Mouse (Mus musculus) thymus, adult 2 months (tissue): ENCODE results near the gene Olfr716. TPM values are rescaled to one million over a fixed set of nuclear protein-coding genes. Genes with fewer than 3 reads are reported as not detected.
"Not testable (repeated sequence)": the region's sequence is repeated elsewhere in the genome, so short reads cannot be mapped to it uniquely, and the experiment has no call there.

Source experiments
- DNase-seq: peaks from one replicate; pipeline ENCODE4 v3.0.0; 2021
- H3K27ac ChIP-seq: fragments of 200-500 bp; 2 replicates; pipeline ENCODE4 v1.5.1; 2012; ENCODE audit warnings: low read length, control low read depth; ENCODE audit not compliant: control insufficient read depth, insufficient read depth
- H3K27me3 ChIP-seq: fragments of 200-500 bp; 2 replicates; pipeline ENCODE4 v1.6.1; 2012; ENCODE audit warnings: mild to moderate bottlenecking, low read length, moderate library complexity, mixed read lengths; ENCODE audit not compliant: control insufficient read depth, insufficient read depth
- H3K36me3 ChIP-seq: fragments of 200-500 bp; 2 replicates; pipeline ENCODE4 v1.6.1; 2012; ENCODE audit warnings: mild to moderate bottlenecking, low read length, moderate library complexity; ENCODE audit not compliant: control insufficient read depth, insufficient read depth
- H3K4me1 ChIP-seq: fragments of 200-500 bp; replicated peaks from 2 replicates; pipeline ENCODE4 v1.6.1; 2012; ENCODE audit warnings: low read length; ENCODE audit not compliant: control insufficient read depth, insufficient read depth
- H3K4me3 ChIP-seq: fragments of 200-500 bp; 2 replicates; pipeline ENCODE4 v1.5.1; 2012; ENCODE audit warnings: mild to moderate bottlenecking, low read length, control low read depth, moderate library complexity; ENCODE audit not compliant: control insufficient read depth, insufficient read depth
- CTCF ChIP-seq: fragments of 200-500 bp; IDR thresholded peaks from 2 replicates; pipeline ENCODE4 v1.5.1; 2012; ENCODE audit warnings: mild to moderate bottlenecking, control low read depth, low read length, moderate library complexity, borderline replicate concordance; ENCODE audit not compliant: control insufficient read depth, poor library complexity, insufficient read depth; ENCODE audit errors: extremely low read depth
- POLR2A ChIP-seq: fragments of 200-500 bp; IDR thresholded peaks from 2 replicates; pipeline ENCODE4 v1.6.1; 2012; ENCODE audit warnings: mild to moderate bottlenecking, low read length, control low read depth, moderate library complexity; ENCODE audit not compliant: control insufficient read depth, poor library complexity, insufficient read depth; ENCODE audit errors: extremely low read depth
- WGBS: fragments of 180-500 bp; shearing (Covaris S2); methylation state at CpG from one replicate; pipeline ENCODE4 v1.1.7; 2018; 5-methylcytosine and 5-hydroxymethylcytosine counted together
- polyA plus RNA-seq: library from polyadenylated mRNA; depleted of rRNA; stranded (reverse); fragments of >200 nt; gene quantifications from 2 replicates; pipeline ENCODE4 v1.2.3, GENCODE M21; 2012; rRNA removed

Olfr716 gene
- polyA plus RNA-seq, result not detected in 2 replicates

DNA sequence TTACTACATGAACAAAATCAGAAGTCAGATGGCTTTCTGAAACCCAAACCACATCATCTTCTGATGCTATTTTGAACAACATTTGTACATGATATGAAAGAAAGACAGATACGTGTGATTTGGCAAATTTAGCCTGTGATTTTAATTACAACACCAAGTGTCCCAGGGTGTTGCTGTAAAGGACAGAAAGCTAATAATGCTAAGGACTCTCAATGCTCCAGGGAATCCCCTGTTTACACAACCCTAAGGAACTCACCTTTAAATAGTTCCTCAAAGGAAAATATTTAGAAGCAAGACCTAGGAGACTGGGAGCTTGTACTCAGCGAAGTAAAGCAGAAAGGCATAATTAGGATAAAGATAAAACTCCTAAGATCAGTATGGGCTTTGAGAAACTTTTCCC lies at the start of gene Olfr716:
Olfr716 (plus strand) TSS at position 301 of the 400 bp plus-strand sequence.
- not testable (repeated sequence) for H3K36me3 ChIP-seq, H3K4me3 ChIP-seq, DNase-seq, H3K4me1 ChIP-seq, H3K27ac ChIP-seq, H3K27me3 ChIP-seq
- 81% methylated on average over 2 of the region's 2 CpGs for WGBS

DNA sequence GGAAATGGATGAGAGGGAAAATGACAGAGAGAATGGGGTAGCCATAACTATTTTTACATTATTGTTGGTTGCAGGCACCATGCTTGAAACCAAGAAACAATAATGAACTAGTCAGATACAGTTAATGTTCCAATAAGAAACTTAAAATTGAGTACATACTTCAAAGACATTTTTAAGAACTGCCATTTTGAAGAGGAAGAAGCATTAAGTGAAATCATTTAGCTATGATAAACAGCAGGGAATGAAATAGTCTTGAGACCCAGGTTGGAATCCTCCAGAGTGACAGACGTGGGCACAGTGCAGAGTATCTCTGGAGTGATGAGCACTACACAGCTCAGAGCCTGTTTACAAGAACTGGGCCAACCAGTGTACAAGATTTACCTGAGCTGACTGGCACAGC lies 45.2 kb upstream of the Olfr716 start, which contains the start of gene Olfr17:
Olfr17 (plus strand) TSS at position 301 of the 400 bp plus-strand sequence.
- no peak for TF ChIP-seq POLR2A
- no peak for TF ChIP-seq CTCF
- H3K36me3 ChIP-seq, result no peaks in the 10 kb centered on the region
- H3K27me3 ChIP-seq, result no peaks in the 10 kb centered on the region
- no peak within 1 kb of the TSS for H3K4me3 ChIP-seq
- no peaks in the 10 kb centered on the region for H3K4me1 ChIP-seq
- WGBS, result 49% methylated on average over 1 of the region's 1 CpGs
- no peak within 1 kb of the TSS for H3K27ac ChIP-seq
- DNase-seq, result no peak

- not testable (repeated sequence) for H3K4me1 ChIP-seq, H3K4me3 ChIP-seq, DNase-seq, H3K36me3 ChIP-seq, H3K27me3 ChIP-seq, H3K27ac ChIP-seq
- 94% methylated on average over 2 of the region's 2 CpGs for WGBS
Observed at GRCm38 (mm10) chr7:107110269-107110668, 27.9 kb upstream of the Olfr716 start, which contains the start of gene Olfr715b. Olfr715b (minus strand) TSS chr7:107110369.

DNA sequence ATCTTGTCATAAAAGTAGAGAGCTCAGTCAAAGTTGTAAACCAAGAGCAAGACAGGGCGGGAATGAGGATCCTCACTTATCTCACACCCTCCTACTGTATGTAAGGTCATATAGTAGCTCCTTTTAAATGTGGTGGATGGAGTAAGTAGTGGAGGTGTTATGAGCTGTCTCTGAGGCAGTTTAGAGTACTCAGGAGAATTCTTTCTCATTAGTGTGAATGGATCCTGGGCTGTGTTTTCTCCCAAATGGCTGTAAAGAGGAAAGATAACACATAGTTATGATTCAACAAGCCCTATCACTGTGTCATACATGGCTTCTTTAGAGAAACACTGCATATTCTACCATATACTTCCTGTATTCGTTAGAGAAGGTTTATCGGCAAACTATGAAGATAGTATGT lies 7.1 kb upstream of the Olfr716 start, which contains the start of gene Olfr715:
Olfr715 (minus strand) TSS at position 101 of the 400 bp plus-strand sequence.
- 84% methylated on average over 3 of the region's 3 CpGs for WGBS
- not testable (repeated sequence) for H3K4me1 ChIP-seq, H3K4me3 ChIP-seq, H3K27ac ChIP-seq, H3K36me3 ChIP-seq, DNase-seq, H3K27me3 ChIP-seq

DNA sequence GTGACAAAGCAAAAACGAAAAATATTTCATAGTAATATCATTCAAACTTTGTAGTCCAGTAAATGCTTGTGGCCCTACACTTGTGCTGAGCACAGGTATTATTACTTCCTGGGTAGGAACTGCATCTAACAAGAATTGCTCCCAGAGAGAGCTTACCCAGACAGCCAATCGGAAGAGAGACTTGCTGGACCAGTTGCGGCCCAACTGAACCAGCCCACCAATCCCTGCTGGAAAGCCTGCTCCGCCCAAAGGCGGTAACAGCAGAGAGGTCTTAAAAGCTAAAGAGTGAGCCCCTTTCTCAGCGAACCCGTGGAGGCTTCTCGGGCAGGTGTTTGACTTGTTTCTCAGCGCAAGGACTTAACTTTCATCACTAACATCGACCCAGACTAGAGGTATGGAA lies 28.6 kb downstream of the Olfr716 start, which contains the start of gene Nlrp14:
Nlrp14 (plus strand) TSS at position 301 of the 400 bp plus-strand sequence.
- H3K36me3 ChIP-seq, result no peaks in the 10 kb centered on the region
- H3K27ac ChIP-seq, result no peak within 1 kb of the TSS
- no peak for DNase-seq
- 89% methylated on average over 10 of the region's 10 CpGs for WGBS
- TF ChIP-seq CTCF (no peak), POLR2A (no peak)
- H3K27me3 ChIP-seq, result no peaks in the 10 kb centered on the region
- H3K4me3 ChIP-seq, result no peak within 1 kb of the TSS
- H3K4me1 ChIP-seq, result no peaks in the 10 kb centered on the region

DNA sequence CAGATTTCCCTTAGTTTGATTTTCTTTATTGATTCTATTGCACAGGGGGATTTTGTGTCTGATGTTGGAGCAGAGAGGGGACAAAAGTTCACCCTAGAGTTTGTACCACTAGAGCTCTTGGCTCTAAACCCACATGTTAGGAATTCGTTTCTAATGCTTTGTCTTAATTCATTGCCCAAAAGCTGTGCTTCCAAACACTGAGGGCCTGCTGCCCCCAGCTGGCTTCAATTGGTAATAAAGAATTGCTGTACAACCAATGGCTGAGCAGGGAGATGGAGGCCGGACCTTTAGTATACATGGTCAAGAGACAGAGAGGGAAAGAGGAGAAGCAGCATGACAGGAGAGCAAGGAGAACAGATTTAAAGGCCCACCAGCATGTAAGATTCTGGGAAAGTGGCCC lies 42.3 kb downstream of the Olfr716 start:
- TF ChIP-seq POLR2A, result no peak
- no peak for TF ChIP-seq CTCF
- Histone ChIP-seq H3K4me3 (no peak overlapping the region), H3K4me1 (no peaks in the 10 kb centered on the region), H3K27me3 (no peaks in the 10 kb centered on the region), H3K27ac (no peak overlapping the region), H3K36me3 (no peaks in the 10 kb centered on the region)
- DNase-seq, result no peak
- WGBS, result 53% methylated on average over 2 of the region's 2 CpGs

Other genes with a start within 250 kb of the Olfr716 start
- not detected in 2 replicates for gene Olfr707, start 237.1 kb upstream of the Olfr716 start, polyA plus RNA-seq
- not detected in 2 replicates for gene Olfr1532-ps1, start 230.3 kb upstream of the Olfr716 start, polyA plus RNA-seq
- gene Olfr709-ps1, start 206.1 kb upstream of the Olfr716 start, polyA plus RNA-seq, result not detected in 2 replicates
- not detected in 2 replicates for gene Olfr710, start 190.0 kb upstream of the Olfr716 start, polyA plus RNA-seq
- gene Olfr6, start 174.4 kb upstream of the Olfr716 start, polyA plus RNA-seq, result not detected in 2 replicates
- not detected in 2 replicates for gene Olfr711, start 162.9 kb upstream of the Olfr716 start, polyA plus RNA-seq
- gene Olfr2, start 132.3 kb upstream of the Olfr716 start, polyA plus RNA-seq, result not detected in 2 replicates
- not detected in 2 replicates for gene Olfr713, start 107.2 kb upstream of the Olfr716 start, polyA plus RNA-seq
- not detected in 2 replicates for gene Olfr714, start 67.3 kb upstream of the Olfr716 start, polyA plus RNA-seq
- gene Olfr17, start 45.1 kb upstream of the Olfr716 start, polyA plus RNA-seq, result not detected in 2 replicates
- not detected in 2 replicates for gene Olfr715b, start 28.0 kb upstream of the Olfr716 start, polyA plus RNA-seq
- not detected in 2 replicates for gene Olfr715, start 7.2 kb upstream of the Olfr716 start, polyA plus RNA-seq
- gene Nlrp14, start 28.7 kb downstream of the Olfr716 start, polyA plus RNA-seq, result 0.09 TPM in 1 of 2 replicates, not detected in the other
- gene Rbmxl2, start 71.1 kb downstream of the Olfr716 start, polyA plus RNA-seq, result 0.07 TPM in 1 of 2 replicates, not detected in the other
- gene Syt9, start 232.4 kb downstream of the Olfr716 start, polyA plus RNA-seq, result 0.07 TPM in 1 of 2 replicates, not detected in the other